Mouse (Mus musculus) kidney, postnatal 36 days (tissue): ENCODE measurements around the gene Phyhipl.

Source experiments
- DNase-seq, 2 experiments: peaks; one replicate each; pipeline ENCODE4 v3.0.0; 2021 to 2022; ENCODE audit warnings: mixed read lengths in 2 of 2

The Phyhipl gene

GRCm38 (mm10) chr10:70655828-70656227 lies at the start of gene Phyhipl:
Gene Phyhipl (minus strand): TSS chr10:70655965.
- peak; percentile 69 to 88 for DNase-seq

- DNase-seq = no peak
Observed at GRCm38 (mm10) chr10:70703211-70703610, 47.4 kb upstream of the Phyhipl start.

GRCm38 (mm10) chr10:70699581-70699980 lies 43.8 kb upstream of the Phyhipl start:
- peak; percentile 42 to 50 for DNase-seq

- DNase-seq = peak; percentile 43 to 48
Observed at GRCm38 (mm10) chr10:70698014-70698413, 42.2 kb upstream of the Phyhipl start.

GRCm38 (mm10) chr10:70696748-70697585 lies 41.2 kb upstream of the Phyhipl start:
- DNase-seq = peak; percentile 86 to 87

GRCm38 (mm10) chr10:70689346-70689745 lies 33.6 kb upstream of the Phyhipl start:
- no peak for DNase-seq

- peak in 1 of 2 experiments; percentile 27 for DNase-seq
Observed at GRCm38 (mm10) chr10:70688881-70689280, 33.1 kb upstream of the Phyhipl start.

GRCm38 (mm10) chr10:70686941-70687703 lies 31.4 kb upstream of the Phyhipl start:
- no peak for DNase-seq

- DNase-seq = peak; percentile 70 to 72
Observed at GRCm38 (mm10) chr10:70686505-70686904, 30.7 kb upstream of the Phyhipl start.

- DNase-seq = no peak
Observed at GRCm38 (mm10) chr10:70683508-70683907, 27.7 kb upstream of the Phyhipl start.

GRCm38 (mm10) chr10:70677946-70678345 lies 22.2 kb upstream of the Phyhipl start:
- no peak for DNase-seq

- peak; percentile 41 to 49 for DNase-seq
Observed at GRCm38 (mm10) chr10:70656272-70656671, 507 bp upstream of the Phyhipl start.

- peak; percentile 35 to 47 for DNase-seq
Observed at GRCm38 (mm10) chr10:70654655-70655054, 1.1 kb downstream of the Phyhipl start.

- DNase-seq = peak; percentile 70 to 71
Observed at GRCm38 (mm10) chr10:70654139-70654538, 1.6 kb downstream of the Phyhipl start.

- no peak for DNase-seq
Observed at GRCm38 (mm10) chr10:70651769-70652648, 3.8 kb downstream of the Phyhipl start.

- peak; percentile 33 to 63 for DNase-seq
Observed at GRCm38 (mm10) chr10:70648831-70649230, 6.9 kb downstream of the Phyhipl start.

GRCm38 (mm10) chr10:70643131-70643530 lies 12.6 kb downstream of the Phyhipl start:
- peak; percentile 66 to 93 for DNase-seq

- DNase-seq = peak; percentile 42 to 72
Observed at GRCm38 (mm10) chr10:70640896-70641596, 14.7 kb downstream of the Phyhipl start.

- DNase-seq = no peak
Observed at GRCm38 (mm10) chr10:70640075-70640737, 15.6 kb downstream of the Phyhipl start.

- DNase-seq = no peak
Observed at GRCm38 (mm10) chr10:70637640-70638328, 18.0 kb downstream of the Phyhipl start.

- DNase-seq = peak in 1 of 2 experiments; percentile 36
Observed at GRCm38 (mm10) chr10:70635261-70635660, 20.5 kb downstream of the Phyhipl start.
